Mouse (Mus musculus) forebrain, embryonic 12.5 days (tissue): ENCODE data around the gene Ubl4a. TPM values are rescaled to one million over a fixed set of nuclear protein-coding genes. Genes with fewer than 3 reads are reported as not detected.

Experiments
- ATAC-seq: fragments of 200-750 bp; cut with Nextera tagmentation; 2 replicates; pipeline ENCODE4 v1.8.0; 2017; ENCODE audit warnings: moderate TSS enrichment; ENCODE audit not compliant: low FRiP score
- H3K27ac ChIP-seq: fragments of 300-500 bp; sonication (generic); 2 replicates; pipeline ENCODE4 v1.5.1; 2016; ENCODE audit warnings: mild to moderate bottlenecking
- H3K27me3 ChIP-seq: fragments of 300-500 bp; sonication (generic); 2 replicates; pipeline ENCODE4 v1.6.1; 2016; ENCODE audit warnings: mild to moderate bottlenecking
- H3K36me3 ChIP-seq: fragments of 300-500 bp; sonication (generic); replicated peaks from 2 replicates; pipeline ENCODE4 v1.6.1; 2016; ENCODE audit warnings: mild to moderate bottlenecking
- H3K4me1 ChIP-seq: fragments of 300-500 bp; sonication (generic); 2 replicates; pipeline ENCODE4 v1.6.1; 2016
- H3K4me2 ChIP-seq: fragments of 300-500 bp; sonication (generic); 2 replicates; pipeline ENCODE4 v1.6.1; 2016; ENCODE audit warnings: mild to moderate bottlenecking, moderate library complexity
- H3K4me3 ChIP-seq: fragments of 300-500 bp; sonication (generic); replicated peaks from 2 replicates; pipeline ENCODE4 v1.5.1; 2016; ENCODE audit warnings: mild to moderate bottlenecking
- H3K9ac ChIP-seq: fragments of 300-500 bp; sonication (generic); 2 replicates; pipeline ENCODE4 v1.6.1; 2016; ENCODE audit warnings: mild to moderate bottlenecking
- H3K9me3 ChIP-seq: fragments of 300-500 bp; sonication (generic); 2 replicates; pipeline ENCODE4 v1.6.1; 2016
- WGBS: fragments of 180-500 bp; shearing (Covaris S2); methylation state at CpG from one replicate; pipeline ENCODE4 v1.1.7; 2016; 5-methylcytosine and 5-hydroxymethylcytosine counted together
- microRNA-seq: library from miRNA; unstranded; fragments of <30 nt; microRNA quantifications from one replicate; pipeline ENCODE4, GENCODE M21; 2017
- polyA plus RNA-seq: library from polyadenylated mRNA; unstranded; fragments of >200 nt; fragmentation: Nextera tagmentation; extraction: Ambion mirVana; gene quantifications from 2 replicates; pipeline ENCODE4 v1.2.1, GENCODE M21; 2016

Ubl4a gene
- polyA plus RNA-seq, 1 experiment from 2014 or later = 68.5 TPM

DNA sequence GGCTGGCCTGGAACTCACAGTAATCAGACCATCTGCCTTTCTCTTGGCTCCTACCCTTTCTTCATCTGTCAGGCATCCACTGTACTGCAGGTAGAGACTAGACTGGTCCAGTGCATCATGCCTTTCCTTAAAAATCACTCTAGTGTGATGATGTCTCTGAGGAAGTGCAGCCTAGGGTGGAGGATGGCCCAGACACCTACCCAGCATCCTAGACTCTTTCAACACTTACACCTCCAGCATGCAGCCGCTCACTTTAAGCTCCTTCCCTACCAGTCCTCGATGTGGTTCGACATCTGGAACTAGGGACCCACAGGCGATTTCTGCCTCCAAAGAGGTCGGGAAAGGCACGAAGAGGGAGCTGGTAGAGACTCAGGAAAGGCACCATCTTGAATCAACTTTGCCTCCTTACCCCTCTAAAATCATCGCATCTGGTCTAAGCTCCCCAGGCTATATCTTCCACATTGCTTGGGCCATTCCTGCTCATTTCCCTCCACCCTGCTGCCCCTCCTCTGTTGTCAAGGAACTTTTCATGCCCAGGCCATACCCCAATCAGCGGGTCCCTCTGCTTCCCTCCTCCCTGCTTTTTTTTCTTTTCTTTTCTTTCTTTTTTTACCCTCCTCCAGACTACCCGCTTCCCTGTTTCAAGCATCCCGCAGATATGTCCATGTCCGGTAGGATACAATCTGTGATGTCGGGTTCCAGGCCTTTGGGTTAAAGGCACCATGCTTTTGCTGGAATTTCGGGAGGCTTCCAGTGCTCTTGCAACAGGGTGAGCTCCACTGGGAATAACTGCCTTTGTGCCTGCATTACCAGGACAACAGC, 20.2 kb downstream of the Ubl4a start:
- peak overlapping the region; percentile 53 for H3K27ac ChIP-seq
- no peaks in the 10 kb centered on the region for H3K9me3 ChIP-seq
- no peaks in the 10 kb centered on the region for H3K36me3 ChIP-seq
- H3K9ac ChIP-seq = peak overlapping the region; percentile 61
- peak overlapping the region; percentile 43 for H3K4me3 ChIP-seq
- peak overlapping the region; percentile 62 for H3K4me2 ChIP-seq
- peaks cover 4% of the 10 kb centered on the region; the same call in 1 of the 2 replicates for H3K4me1 ChIP-seq
- 25% methylated on average over 13 of the region's 13 CpGs for WGBS
- ATAC-seq = peak; percentile 53
- H3K27me3 ChIP-seq = no peaks in the 10 kb centered on the region

DNA sequence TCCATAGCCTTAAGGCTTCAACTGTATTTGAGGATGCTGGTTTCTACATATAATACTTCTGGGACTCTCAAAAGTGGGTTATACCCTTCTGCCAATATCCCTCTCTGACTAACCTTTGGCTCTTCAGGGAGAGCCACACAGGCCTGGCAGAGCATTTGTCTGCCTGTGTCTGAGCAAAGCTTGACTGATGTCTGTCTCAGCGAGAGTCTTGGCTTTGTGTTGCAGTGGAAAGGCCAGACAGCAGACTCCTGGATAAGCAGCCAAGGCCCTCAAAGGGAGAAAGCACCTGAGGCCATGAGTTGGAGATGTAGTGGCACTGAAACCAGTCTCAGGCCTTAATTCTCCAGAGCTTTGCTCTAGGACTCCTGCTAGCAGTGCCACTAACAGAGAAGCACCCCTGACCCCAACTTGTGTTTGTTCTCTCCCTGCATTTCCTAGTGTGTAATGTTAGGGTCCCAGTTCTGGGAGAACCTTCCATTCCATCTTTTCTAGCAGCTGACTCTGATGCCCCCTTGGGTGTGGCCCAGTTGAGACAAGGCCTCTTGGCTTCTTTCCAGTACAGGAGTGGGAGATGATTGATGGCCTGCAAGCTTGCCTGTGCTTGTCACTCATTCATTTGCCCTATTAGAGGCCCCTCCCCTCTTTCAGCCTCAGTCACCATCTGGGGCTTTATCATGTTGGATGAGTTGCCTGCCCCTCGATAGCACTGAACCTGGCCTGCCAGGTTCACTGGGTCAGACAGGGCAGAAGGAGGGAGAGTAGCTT, 42.7 kb downstream of the Ubl4a start:
- Histone ChIP-seq H3K27ac (no peak overlapping the region), H3K27me3 (no peaks in the 10 kb centered on the region), H3K9me3 (no peaks in the 10 kb centered on the region), H3K36me3 (peaks cover 22% of the 10 kb centered on the region), H3K9ac (peak overlapping the region; percentile 65), H3K4me1 (peaks cover 14% of the 10 kb centered on the region), H3K4me2 (peak overlapping the region; percentile 63), H3K4me3 (peak overlapping the region; percentile 58)
- no peak for ATAC-seq
- WGBS = 46% methylated on average over 2 of the region's 2 CpGs

DNA sequence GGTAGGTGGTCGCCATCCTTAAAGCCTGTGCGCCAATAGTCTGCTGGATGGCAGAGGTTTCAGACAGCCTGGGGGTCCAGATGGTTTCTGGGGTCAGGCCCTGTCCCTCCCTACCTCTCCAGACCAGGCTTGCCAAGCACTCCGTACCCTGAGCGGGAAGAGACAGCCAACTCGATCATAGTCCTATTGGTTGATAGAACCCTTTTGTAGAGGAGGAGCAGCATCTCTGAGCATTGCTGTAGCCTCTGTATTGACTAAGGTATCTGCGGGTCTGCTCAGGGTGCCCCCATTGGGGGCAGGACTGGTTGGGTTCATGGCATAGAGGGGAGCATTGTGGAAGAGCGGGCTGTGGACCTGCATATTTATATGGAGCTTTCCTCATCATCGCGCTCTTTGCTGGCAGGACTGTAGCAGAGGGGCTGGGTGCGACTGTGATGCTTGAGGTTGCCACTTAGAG, 43.8 kb downstream of the Ubl4a start:
- Histone ChIP-seq H3K4me3 (peak overlapping the region; percentile 58), H3K9ac (peak overlapping the region; percentile 65), H3K9me3 (no peaks in the 10 kb centered on the region), H3K4me2 (peak overlapping the region; percentile 63), H3K4me1 (peaks cover 14% of the 10 kb centered on the region), H3K36me3 (peaks cover 13% of the 10 kb centered on the region), H3K27ac (peak overlapping the region; percentile 81; the same call in 1 of the 2 replicates), H3K27me3 (no peaks in the 10 kb centered on the region)
- ATAC-seq = peak; percentile 55
- 14% methylated on average over 10 of the region's 10 CpGs for WGBS

DNA sequence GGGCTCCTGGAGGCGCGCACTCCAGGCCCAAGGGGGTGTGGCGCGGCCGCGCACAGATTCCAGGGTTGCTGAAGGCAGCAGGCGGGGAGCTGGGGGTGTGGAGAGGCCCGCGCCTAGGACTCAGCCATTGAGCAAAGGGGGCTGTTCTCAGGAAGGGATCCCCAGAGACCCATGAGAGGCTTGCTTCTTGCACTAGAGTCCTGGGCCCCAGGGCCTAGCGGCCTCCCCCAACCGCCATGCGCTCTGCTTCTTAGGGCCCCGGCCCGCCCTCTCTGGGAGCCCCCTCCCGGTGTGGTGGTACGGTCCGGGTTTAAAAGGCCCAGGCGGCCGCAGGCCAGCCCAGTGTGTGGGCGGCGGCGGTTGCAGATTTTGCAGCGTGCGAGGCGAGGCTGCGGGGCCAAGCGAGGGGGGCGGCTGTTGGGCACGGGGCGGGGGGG, 44.3 kb downstream of the Ubl4a start, which contains the start of gene Plxna3:
Plxna3 (plus strand) TSS at position 342 of the 437 bp plus-strand sequence.
- Histone ChIP-seq H3K4me3 (peak within 1 kb of the TSS; percentile 58), H3K36me3 (peaks cover 11% of the 10 kb centered on the region), H3K9me3 (no peaks in the 10 kb centered on the region), H3K27me3 (no peaks in the 10 kb centered on the region), H3K4me2 (peak within 1 kb of the TSS; percentile 63), H3K27ac (peak within 1 kb of the TSS; percentile 81), H3K9ac (peak within 1 kb of the TSS; percentile 65), H3K4me1 (peaks cover 14% of the 10 kb centered on the region)
- peak; percentile 95 for ATAC-seq
- WGBS = 25% methylated on average over 28 of the region's 30 CpGs

Small RNAs within 50 kb of the gene (microRNA-seq; reads per million reads assigned to microRNA genes)
- gene Mir7092 = 0.73 reads per million

Other genes with a start within 250 kb of the Ubl4a start
- not detected in 2 replicates for gene Opn1mw, start 245.8 kb downstream of the Ubl4a start, polyA plus RNA-seq
- gene Mecp2, start 237.9 kb downstream of the Ubl4a start, polyA plus RNA-seq = 18.2 and 19.2 TPM in 2 replicates
- gene Tex28, start 205.4 kb downstream of the Ubl4a start, polyA plus RNA-seq = not detected in 2 replicates
- gene Tktl1, start 196.0 kb downstream of the Ubl4a start, polyA plus RNA-seq = 0.13 and 0.19 TPM in 2 replicates
- gene Flna, start 123.4 kb downstream of the Ubl4a start, polyA plus RNA-seq = 198 and 216 TPM in 2 replicates
- gene Emd, start 118.5 kb downstream of the Ubl4a start, polyA plus RNA-seq = 20.5 and 23.5 TPM in 2 replicates
- gene Rpl10, start 102.4 kb downstream of the Ubl4a start, polyA plus RNA-seq = 555 and 564 TPM in 2 replicates
- 81.6 and 84.3 TPM in 2 replicates for gene Taz, start 91.3 kb downstream of the Ubl4a start, polyA plus RNA-seq
- 5.0 TPM in 2 replicates for gene Dnase1l1, start 90.9 kb downstream of the Ubl4a start, polyA plus RNA-seq
- 101 and 104 TPM in 2 replicates for gene Atp6ap1, start 76.1 kb downstream of the Ubl4a start, polyA plus RNA-seq
- 561 and 617 TPM in 2 replicates for gene Gdi1, start 68.2 kb downstream of the Ubl4a start, polyA plus RNA-seq
- 64.1 and 68.6 TPM in 2 replicates for gene Fam50a, start 60.2 kb downstream of the Ubl4a start, polyA plus RNA-seq
- 47.7 and 55.3 TPM in 2 replicates for gene Plxna3, start 44.2 kb downstream of the Ubl4a start, polyA plus RNA-seq
- gene Lage3, start 19.6 kb downstream of the Ubl4a start, polyA plus RNA-seq = 105 and 106 TPM in 2 replicates
- 8.3 and 8.8 TPM in 2 replicates for gene Slc10a3, start 131 bp upstream of the Ubl4a start, polyA plus RNA-seq
- gene Fam3a, start 20.1 kb upstream of the Ubl4a start, polyA plus RNA-seq = 29.1 and 34.0 TPM in 2 replicates
- gene Ikbkg, start 20.1 kb upstream of the Ubl4a start, polyA plus RNA-seq = 23.7 and 26.1 TPM in 2 replicates
- gene G6pdx, start 56.0 kb upstream of the Ubl4a start, polyA plus RNA-seq = 51.0 and 51.6 TPM in 2 replicates
- gene Gm6880, start 108.2 kb upstream of the Ubl4a start, polyA plus RNA-seq = not detected in 2 replicates
- gene Olfr1326-ps1, start 201.7 kb upstream of the Ubl4a start, polyA plus RNA-seq = not detected in 2 replicates
- not detected in 2 replicates for gene Olfr1325, start 219.5 kb upstream of the Ubl4a start, polyA plus RNA-seq